In the genomic region with DNA sequence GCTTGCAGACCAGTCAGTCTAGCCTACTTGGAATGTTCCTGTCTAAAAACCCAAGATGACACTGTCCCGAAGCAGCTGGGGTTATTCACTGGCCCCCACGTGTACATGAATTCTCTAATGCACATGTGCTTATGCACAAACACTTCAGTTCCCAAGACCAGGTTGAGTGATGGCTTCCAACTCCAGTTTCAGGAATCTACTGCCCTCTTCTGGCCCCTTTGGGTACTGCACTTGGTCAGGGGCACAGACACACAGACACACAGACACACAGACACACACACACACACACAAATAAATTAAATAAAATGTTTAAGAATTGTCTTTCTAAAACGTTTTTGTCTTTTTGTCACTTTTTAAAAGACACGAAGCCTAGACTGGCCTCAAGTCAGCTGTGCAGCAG, we compare ENCODE assay signal across 10 mouse cellular contexts.
DNase-seq lines count a peak whose midpoint lies in the region; ATAC-seq and TF ChIP-seq lines count a peak whose summit lies in the region.
"Had no signal": no experiment of that assay in that cellular context is flagged by ENCODE, and none has a peak within 500 bp of the region (broad histone marks: within the 10 kb centered on the region; RNA-seq: fewer than 3 reads in every experiment).

No protein-coding gene starts in this region.

- WGBS in liver, embryonic 12.5 days (ENCODE audit: insufficient replicate concordance) = 56% methylated on average over 4 of the region's 4 CpGs
- WGBS in embryonic facial prominence, embryonic 10.5 days = 75% methylated on average over 4 of the region's 4 CpGs
- WGBS in stomach, postnatal 0 days = 75% methylated on average over 4 of the region's 4 CpGs

- H3K27me3 ChIP-seq in liver, embryonic 12.5 days (replicated peaks) = no peaks in the 10 kb centered on the region
- H3K27me3 ChIP-seq in embryonic facial prominence, embryonic 10.5 days (replicated peaks; ENCODE audit: low read depth, poor library complexity, severe bottlenecking) = no peaks in the 10 kb centered on the region
- H3K27me3 ChIP-seq in stomach, postnatal 0 days (ENCODE audit: control insufficient read depth, insufficient read depth, low read length) = no peaks in the 10 kb centered on the region
- H3K27me3 ChIP-seq: liver, embryonic 15.5 days had no signal

- peak; percentile 77 for TF ChIP-seq CTCF in stomach, postnatal 0 days (IDR thresholded peaks at IDR 0.05; ENCODE audit: low read depth)

- TF ChIP-seq EP300 in stomach, postnatal 0 days (optimal IDR thresholded peaks at IDR 0.05) = no peak

- H3K4me3 ChIP-seq in liver, embryonic 12.5 days = no peak overlapping the region
- H3K4me3 ChIP-seq in embryonic facial prominence, embryonic 10.5 days = no peak overlapping the region
- H3K4me3 ChIP-seq in stomach, postnatal 0 days (ENCODE audit: low read depth, low read length) = no peak overlapping the region
- H3K4me3 ChIP-seq: liver, embryonic 15.5 days had no signal

- 0 out of 2 replicates have a peak, but pooled peaks cover 3% of the 10 kb centered on the region for H3K9me3 ChIP-seq in liver, embryonic 12.5 days (replicated peaks)
- peaks cover 3% of the 10 kb centered on the region; the same call in 1 of the 2 replicates for H3K9me3 ChIP-seq in embryonic facial prominence, embryonic 10.5 days
- H3K9me3 ChIP-seq in stomach, postnatal 0 days (ENCODE audit: control insufficient read depth, low read length) = no peaks in the 10 kb centered on the region
- H3K9me3 ChIP-seq: liver, embryonic 15.5 days had no signal

- H3K4me2 ChIP-seq in liver, embryonic 12.5 days = no peak overlapping the region
- H3K4me2 ChIP-seq in stomach, postnatal 0 days (replicated peaks; ENCODE audit: low read depth) = no peak overlapping the region
- H3K4me2 ChIP-seq: liver, embryonic 15.5 days had no signal

- H3K36me3 ChIP-seq in liver, embryonic 12.5 days = no peaks in the 10 kb centered on the region
- H3K36me3 ChIP-seq in embryonic facial prominence, embryonic 10.5 days (replicated peaks) = no peaks in the 10 kb centered on the region
- no peaks in the 10 kb centered on the region for H3K36me3 ChIP-seq in stomach, postnatal 0 days (ENCODE audit: control insufficient read depth, insufficient read depth, low read length)
- H3K36me3 ChIP-seq: G1E; liver, embryonic 15.5 days had no signal

- no peak overlapping the region for H3K27ac ChIP-seq in liver, embryonic 12.5 days
- no peak overlapping the region for H3K27ac ChIP-seq in embryonic facial prominence, embryonic 10.5 days (replicated peaks)
- no peak overlapping the region for H3K27ac ChIP-seq in stomach, postnatal 0 days (replicated peaks)
- H3K27ac ChIP-seq: liver, embryonic 15.5 days had no signal

- DNase-seq in adrenal gland, postnatal 14 days = peak; percentile 59
- no peak for DNase-seq in adrenal gland, postnatal 4 days (ENCODE audit: low spot score in 2 of 2)
- DNase-seq in liver = peak; percentile 36
- DNase-seq in embryonic facial prominence, embryonic 10.5 days (ENCODE audit: low spot score) = peak; percentile 45
- DNase-seq in stomach, postnatal 0 days (ENCODE audit: low spot score) = peak; percentile 62
- DNase-seq in urinary bladder, postnatal 4 days (ENCODE audit: low spot score in 2 of 2) = no peak

- no peak overlapping the region for H3K9ac ChIP-seq in liver, embryonic 12.5 days
- H3K9ac ChIP-seq in stomach, postnatal 0 days (ENCODE audit: low read length) = no peak overlapping the region
- H3K9ac ChIP-seq: liver, embryonic 15.5 days had no signal

- ATAC-seq in liver, embryonic 12.5 days = no peak
- ATAC-seq in stomach, postnatal 0 days (ENCODE audit: low FRiP score, low TSS enrichment) = no peak
- ATAC-seq in frontal cortex, adult (ENCODE audit: low TSS enrichment) = no peak

- H3K4me1 ChIP-seq in liver, embryonic 12.5 days = no peaks in the 10 kb centered on the region
- peaks cover 5% of the 10 kb centered on the region for H3K4me1 ChIP-seq in embryonic facial prominence, embryonic 10.5 days
- no peaks in the 10 kb centered on the region; the same call in 1 of the 2 replicates for H3K4me1 ChIP-seq in stomach, postnatal 0 days (replicated peaks; ENCODE audit: control insufficient read depth, insufficient read depth)

Comparison
In these comparisons a context has a peak if more than half of its experiments do, and no peak if none do; other contexts are left out.
1. DNase-seq: peak in adrenal gland, postnatal 14 days (single experiment), liver (single experiment), embryonic facial prominence, embryonic 10.5 days (single experiment) and stomach, postnatal 0 days (single experiment); none in adrenal gland, postnatal 4 days (0 of 2) and urinary bladder, postnatal 4 days (0 of 2).